Mouse (Mus musculus) frontal cortex, postnatal 10 days (tissue): ENCODE results near the gene Msrb2.

Experiments used
- DNase-seq, 2 experiments: peaks; one replicate each; pipeline ENCODE4 v3.0.0; 2022; ENCODE audit warnings: low spot score in 2 of 2, mixed read lengths in 1 of 2

Msrb2 gene

GRCm38 (mm10) chr2:19390411-19391143 is 19.3 kb downstream of the Msrb2 start:
- DNase-seq: no peak

- DNase-seq: no peak
Observed at GRCm38 (mm10) chr2:19391649-19392048, 20.4 kb downstream of the Msrb2 start.

DNA sequence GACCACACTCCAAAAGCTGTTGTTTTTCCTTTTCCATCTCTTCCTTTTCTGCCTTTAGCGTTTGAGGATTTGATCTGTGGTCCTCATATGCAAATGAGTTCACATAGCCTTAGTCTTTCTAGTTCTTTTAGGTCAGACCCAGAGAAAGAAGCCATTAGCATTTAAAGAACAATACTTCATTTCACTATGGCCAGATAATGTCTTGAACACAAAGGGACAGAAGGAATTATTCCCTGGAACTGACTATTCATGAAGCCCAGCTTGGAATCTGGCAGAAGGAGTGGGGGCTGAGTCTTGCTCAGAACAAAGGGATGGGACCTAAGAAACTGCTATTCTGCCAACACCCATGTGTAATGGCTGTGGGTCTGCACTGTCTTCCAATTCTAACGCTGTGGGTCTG is 21.6 kb downstream of the Msrb2 start:
- no peak for DNase-seq

DNA sequence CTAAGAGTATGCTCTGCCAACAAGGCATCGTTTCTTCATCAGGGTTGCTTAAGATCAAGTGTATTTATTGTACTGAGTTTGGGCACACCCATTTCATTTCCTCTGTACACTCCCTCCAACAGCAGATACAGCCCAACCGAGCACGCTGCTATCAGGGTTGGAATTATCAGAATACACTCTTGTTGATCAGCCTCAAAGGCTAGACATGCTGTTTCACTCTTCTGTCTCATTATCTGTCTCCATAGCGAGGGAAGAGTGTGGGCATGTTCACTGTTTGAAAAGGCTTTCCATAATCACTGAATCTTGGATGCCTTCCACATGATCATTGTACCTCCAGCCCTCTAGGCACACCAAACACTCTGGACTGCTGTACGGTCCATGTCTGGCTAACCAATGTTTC is 34.2 kb downstream of the Msrb2 start:
- DNase-seq: no peak

DNA sequence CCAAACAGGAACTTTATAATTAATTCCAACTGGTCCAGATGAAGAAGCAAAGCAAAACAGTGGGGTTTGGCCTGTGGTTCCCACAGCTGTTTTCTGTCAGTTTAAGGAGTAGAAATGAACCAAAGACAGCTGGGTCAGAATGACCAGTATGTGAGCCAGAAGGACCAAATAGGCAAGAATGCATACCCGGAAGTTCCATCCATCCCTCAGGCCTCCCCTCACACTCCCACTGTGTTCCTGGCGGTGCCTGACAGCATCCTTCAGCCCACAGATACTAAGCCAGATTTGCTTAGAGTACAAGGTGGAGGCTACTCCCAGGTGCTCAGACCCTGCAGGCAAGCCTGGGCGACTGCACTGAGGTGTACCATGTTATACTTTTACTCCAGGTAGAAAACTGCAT is 35.3 kb downstream of the Msrb2 start:
- no peak for DNase-seq

GRCm38 (mm10) chr2:19414222-19414965 is 43.2 kb downstream of the Msrb2 start:
- DNase-seq: peak; percentile 23 to 59

DNA sequence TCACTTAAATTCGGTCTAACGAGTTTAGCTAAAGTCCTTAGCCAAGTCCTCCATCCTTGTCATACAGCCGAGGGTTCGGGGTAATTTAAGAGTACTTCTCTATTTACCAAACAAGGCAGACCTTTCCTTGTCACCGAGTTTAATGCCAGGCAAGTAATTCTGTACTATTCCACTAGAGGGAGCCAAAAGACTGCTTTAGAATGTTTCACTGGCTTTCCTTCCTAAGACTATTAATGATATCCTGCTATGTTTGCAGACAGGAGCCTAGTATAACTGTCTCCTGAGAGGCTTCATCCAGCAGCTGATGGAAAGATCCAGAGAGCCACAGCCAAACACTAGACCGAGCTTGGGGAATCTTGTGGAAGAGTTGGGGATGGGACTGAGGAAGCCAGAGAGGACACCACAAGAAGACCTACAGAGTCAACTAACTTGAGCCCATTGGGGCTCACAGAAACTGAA is 43.9 kb downstream of the Msrb2 start:
- DNase-seq: no peak

- no peak for DNase-seq
Observed at GRCm38 (mm10) chr2:19416066-19416465, 44.8 kb downstream of the Msrb2 start.

- no peak for DNase-seq
Observed at GRCm38 (mm10) chr2:19419686-19420345, 48.6 kb downstream of the Msrb2 start.

DNA sequence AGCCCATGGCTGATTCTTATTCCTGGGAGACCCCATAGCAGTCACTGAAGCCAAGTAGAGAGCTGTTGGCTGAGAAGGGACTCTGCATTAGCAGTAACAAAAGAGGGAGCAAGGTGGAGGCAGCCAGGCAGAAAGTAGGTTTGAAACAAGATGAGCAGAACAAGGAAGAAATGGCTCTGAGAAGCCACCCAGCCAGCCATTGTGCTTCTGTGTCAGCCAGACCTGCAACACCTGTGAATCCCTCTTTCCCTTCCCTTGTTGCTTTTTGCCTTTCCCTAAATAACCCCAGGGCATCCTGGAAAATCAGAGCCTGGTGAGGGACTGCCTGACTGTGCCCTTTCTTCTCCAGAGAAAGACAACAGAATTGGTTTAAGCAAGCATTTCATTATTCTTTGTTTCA is 51.0 kb downstream of the Msrb2 start:
- DNase-seq: no peak

DNA sequence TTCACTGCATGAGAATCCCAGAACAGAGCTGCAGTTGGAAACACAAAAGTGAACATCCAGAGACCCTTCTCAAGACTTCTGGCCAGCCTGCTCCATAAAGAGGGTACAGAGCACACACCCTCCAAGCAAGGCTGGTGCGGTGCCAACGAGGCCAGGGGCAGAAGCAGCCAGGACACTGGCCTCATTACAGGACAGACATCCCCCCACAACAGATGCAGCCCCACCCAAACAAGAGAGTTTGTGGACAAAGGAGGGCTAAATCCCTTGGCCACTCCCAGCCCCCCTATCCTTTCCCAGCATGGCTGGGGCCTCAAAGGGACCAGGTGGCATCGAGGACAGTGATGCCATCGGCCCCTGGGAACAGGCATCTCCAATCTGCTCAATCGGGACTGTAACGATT is 51.8 kb downstream of the Msrb2 start:
- DNase-seq: no peak

GRCm38 (mm10) chr2:19429031-19429430 is 57.8 kb downstream of the Msrb2 start:
- DNase-seq: no peak

DNA sequence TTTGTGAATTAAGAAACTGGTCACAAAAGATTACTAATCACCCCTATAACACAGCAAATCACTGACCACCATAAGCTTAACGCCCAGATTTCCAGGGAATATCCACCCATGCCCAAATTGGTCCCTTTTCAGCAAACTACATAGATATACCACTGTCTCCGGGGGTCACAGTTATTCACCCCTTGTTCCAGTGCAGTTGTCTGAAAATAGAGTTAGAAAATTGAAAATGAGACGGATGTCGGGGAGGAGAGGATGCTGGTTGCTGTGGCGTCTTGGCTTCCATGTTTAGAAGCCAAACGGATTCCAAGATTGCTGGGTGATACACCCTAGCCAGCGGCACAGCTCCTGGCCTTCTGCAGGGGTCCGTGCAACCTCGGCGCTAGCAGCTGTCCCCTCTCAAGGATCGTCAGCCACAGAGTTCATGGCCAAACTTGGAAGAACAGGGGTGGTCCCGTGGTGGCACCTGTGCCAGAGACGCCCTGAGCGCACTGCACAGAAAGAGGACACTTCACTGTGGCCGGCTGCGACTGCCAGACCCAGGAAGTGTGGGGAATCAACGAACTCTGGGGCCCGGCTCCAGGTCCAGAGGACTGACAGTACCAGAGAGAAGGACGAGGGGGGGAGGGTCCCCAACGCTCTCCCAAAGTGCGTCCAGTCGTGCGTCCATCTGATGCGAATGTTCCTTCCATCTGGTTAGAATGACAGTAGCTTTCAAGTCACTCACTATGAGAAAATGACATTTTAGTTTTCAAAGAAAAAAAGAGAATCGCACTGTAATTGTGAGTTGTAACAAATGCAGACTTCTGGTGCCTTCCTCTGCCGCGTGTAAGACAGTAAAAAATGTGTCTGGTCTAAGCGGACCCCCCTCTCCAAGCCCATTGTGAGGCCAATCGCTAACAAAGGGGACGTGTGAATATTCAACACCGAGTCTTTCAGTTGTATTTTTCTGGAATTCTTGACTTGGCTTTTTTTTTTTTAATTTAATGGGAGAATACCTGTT is 58.8 kb downstream of the Msrb2 start:
- DNase-seq: no peak

GRCm38 (mm10) chr2:19430746-19431145 is 59.5 kb downstream of the Msrb2 start:
- no peak for DNase-seq

DNA sequence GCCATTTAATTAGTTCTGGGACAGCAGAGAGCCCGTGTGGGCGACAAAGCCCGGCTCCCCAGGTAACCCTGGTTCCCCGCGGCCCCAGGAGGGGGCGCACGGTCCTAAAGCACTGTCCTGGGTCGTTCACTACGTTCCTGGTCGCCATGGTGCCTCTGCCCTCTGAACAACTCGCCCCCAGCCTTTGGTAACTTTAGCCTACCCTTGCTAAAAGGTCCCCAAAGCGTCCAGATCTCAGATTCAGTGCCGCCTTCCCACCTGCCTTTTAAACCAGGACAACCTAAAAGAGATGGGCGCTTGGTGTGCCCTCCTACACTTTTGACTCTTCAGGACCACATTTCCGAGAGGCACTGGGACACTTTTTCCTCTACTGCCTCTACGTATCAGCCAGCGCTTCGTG is 59.9 kb downstream of the Msrb2 start:
- DNase-seq: no peak

DNA sequence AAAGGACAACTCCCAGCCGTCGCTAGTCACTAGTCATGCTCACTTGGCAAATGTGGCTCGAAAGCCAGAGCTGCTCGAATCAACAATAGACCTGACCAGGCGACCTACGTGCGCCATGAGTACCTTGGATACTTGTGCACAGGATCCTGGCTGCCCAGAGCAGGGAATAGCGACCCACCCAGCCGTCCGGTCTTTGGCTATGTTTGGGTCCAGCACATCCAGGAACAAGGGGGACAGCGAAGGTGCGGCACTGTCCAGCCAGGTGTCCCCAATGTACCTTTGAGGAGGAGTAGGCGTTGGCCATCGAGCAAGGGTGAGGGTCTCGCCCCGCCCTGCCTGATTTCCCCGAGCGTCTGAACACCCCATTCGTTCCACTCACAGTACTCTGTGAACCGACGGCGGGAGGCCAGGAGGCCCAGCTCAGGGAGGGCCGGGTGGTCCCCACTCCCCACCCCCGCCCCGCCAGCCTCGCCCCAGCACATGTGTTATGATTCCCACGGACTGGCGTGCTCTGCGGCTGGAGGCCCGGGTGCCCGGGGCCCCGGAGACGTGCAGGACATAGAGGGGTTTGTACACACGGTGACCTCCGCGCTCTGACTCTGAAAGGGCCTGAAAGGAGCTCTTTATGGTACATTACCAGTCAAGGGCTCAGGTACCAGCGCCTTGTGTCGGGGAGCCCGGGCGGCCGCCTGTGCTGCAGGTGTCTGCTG is 60.5 kb downstream of the Msrb2 start:
- DNase-seq: no peak

DNA sequence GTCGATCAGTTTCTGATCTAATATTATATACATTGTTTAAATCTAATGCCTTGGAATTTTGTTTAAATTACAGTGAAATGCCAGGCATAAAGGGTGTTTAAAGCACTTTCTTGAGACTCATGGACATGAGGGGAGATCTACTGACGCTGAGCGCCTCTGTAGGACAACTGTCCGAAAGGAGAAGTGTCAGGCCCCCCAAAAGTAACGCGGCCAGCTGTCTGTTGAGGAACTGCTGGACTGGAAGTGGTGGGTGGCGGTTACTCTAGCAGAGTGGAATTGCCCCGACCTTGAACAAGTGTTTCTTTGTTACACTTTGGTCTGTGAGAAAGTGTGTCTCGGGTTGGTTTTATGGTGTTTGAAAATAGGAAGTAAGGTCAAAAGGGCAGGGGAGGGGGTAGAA is 73.1 kb downstream of the Msrb2 start:
- no peak for DNase-seq
